Mouse (Mus musculus) olfactory bulb, adult 2 months (tissue): Measurements from ENCODE around the gene Snrpa.

Source experiments
- CTCF ChIP-seq: fragments of 200-500 bp; IDR thresholded peaks from 2 replicates; pipeline ENCODE4 v1.5.1; 2012; ENCODE audit warnings: low read depth, mild to moderate bottlenecking, low read length, moderate library complexity; ENCODE audit not compliant: insufficient read depth
- POLR2A ChIP-seq: fragments of 200-500 bp; IDR thresholded peaks from 2 replicates; pipeline ENCODE4 v1.6.1; 2012; ENCODE audit warnings: mild to moderate bottlenecking, low read depth, low read length, moderate library complexity; ENCODE audit not compliant: insufficient read depth

GRCm38 (mm10) chr7:27153205-27153764 lies 42.8 kb downstream of the Snrpa start, which contains the start of gene Cyp2t4:
- TF ChIP-seq CTCF (no peak), POLR2A (no peak)
